Mouse (Mus musculus) myocyte (in vitro differentiated cells): ENCODE results near the gene Fancl.

Source experiments
- MAX ChIP-seq: IDR thresholded peaks from one replicate; pipeline ENCODE4 v1.6.1; 2011; ENCODE audit warnings: low read depth, mild to moderate bottlenecking, control low read depth
- POLR2A ChIP-seq: IDR thresholded peaks from one replicate; pipeline ENCODE4 v1.6.1; 2011; ENCODE audit warnings: low read depth, mild to moderate bottlenecking, control low read depth, moderate library complexity; ENCODE audit not compliant: insufficient read length
- REST ChIP-seq: IDR thresholded peaks from one replicate; pipeline ENCODE4 v1.6.1; 2011; ENCODE audit warnings: mild to moderate bottlenecking, control low read depth, moderate library complexity; ENCODE audit not compliant: insufficient read depth, insufficient read length
- TCF12 ChIP-seq: IDR thresholded peaks from one replicate; pipeline ENCODE4 v1.6.1; 2011; ENCODE audit warnings: mild to moderate bottlenecking, control low read depth; ENCODE audit not compliant: poor library complexity, insufficient read depth, severe bottlenecking
- TCF3 ChIP-seq: IDR thresholded peaks from one replicate; pipeline ENCODE4 v1.6.1; 2011; ENCODE audit warnings: low read depth, control low read depth; ENCODE audit not compliant: insufficient read length

GRCm38 (mm10) chr11:26387087-26387611 is 1.2 kb downstream of the Fancl start:
- TF ChIP-seq POLR2A (peak; percentile 76), TCF12 (no peak), REST (no peak), MAX (no peak), TCF3 (no peak)
